Mouse (Mus musculus) limb, embryonic 14.5 days (tissue): ENCODE measurements around the gene Pcdh18. TPM values are rescaled to one million over a fixed set of nuclear protein-coding genes. Genes with fewer than 3 reads are reported as not detected.

Experiments
- ATAC-seq: fragments of 200-750 bp; cut with Nextera tagmentation; 2 replicates; pipeline ENCODE4 v1.8.0; 2017; ENCODE audit warnings: low read depth, moderate number of reproducible peaks, moderate TSS enrichment; ENCODE audit not compliant: low FRiP score
- DNase-seq: peaks from one replicate; pipeline ENCODE4 v3.0.0-alpha.2; 2015; ENCODE audit warnings: low spot score
- H3K27ac ChIP-seq: fragments of 300-500 bp; sonication (generic); replicated peaks from 2 replicates; pipeline ENCODE4 v1.5.1; 2014; ENCODE audit warnings: low read depth, mild to moderate bottlenecking, low read length, moderate library complexity, mixed read lengths
- H3K27me3 ChIP-seq: fragments of 300-500 bp; sonication (generic); 2 replicates; pipeline ENCODE4 v1.6.1; 2014; ENCODE audit warnings: low read length, mixed read lengths; ENCODE audit not compliant: control insufficient read depth, insufficient read depth
- H3K36me3 ChIP-seq: fragments of 300-500 bp; sonication (generic); 2 replicates; pipeline ENCODE4 v1.6.1; 2014; ENCODE audit warnings: mild to moderate bottlenecking, low read length, moderate library complexity, mixed read lengths; ENCODE audit not compliant: control insufficient read depth, insufficient read depth
- H3K4me1 ChIP-seq: fragments of 300-500 bp; sonication (generic); 2 replicates; pipeline ENCODE4 v1.6.1; 2014; ENCODE audit warnings: antibody characterized with exemption, low read length, mixed read lengths; ENCODE audit not compliant: control insufficient read depth, insufficient read depth
- H3K4me2 ChIP-seq: fragments of 300-500 bp; sonication (generic); replicated peaks from 2 replicates; pipeline ENCODE4 v1.6.1; 2014; ENCODE audit warnings: low read depth, mild to moderate bottlenecking, low read length, moderate library complexity; ENCODE audit not compliant: severe bottlenecking
- H3K4me3 ChIP-seq: fragments of 300-500 bp; sonication (generic); replicated peaks from 2 replicates; pipeline ENCODE4 v1.5.1; 2014; ENCODE audit warnings: low read length
- H3K9ac ChIP-seq: fragments of 300-500 bp; sonication (generic); 2 replicates; pipeline ENCODE4 v1.6.1; 2014; ENCODE audit warnings: mild to moderate bottlenecking, low read depth, low read length, moderate library complexity; ENCODE audit not compliant: severe bottlenecking
- H3K9me3 ChIP-seq: fragments of 300-500 bp; sonication (generic); 2 replicates; pipeline ENCODE4 v1.6.1; 2016; ENCODE audit warnings: low read length; ENCODE audit not compliant: control insufficient read depth
- POLR2A ChIP-seq: fragments of 200-500 bp; IDR thresholded peaks from 2 replicates; pipeline ENCODE4 v1.8.0; 2012; ENCODE audit warnings: inconsistent platforms, mild to moderate bottlenecking, moderate library complexity, borderline replicate concordance; ENCODE audit not compliant: insufficient read depth, insufficient read length; ENCODE audit errors: extremely low read depth
- WGBS: fragments of 180-500 bp; shearing (Covaris S2); extraction: QIAGEN DNeasy Blood & Tissue Kit; methylation state at CpG from one replicate; pipeline ENCODE4 v1.1.7; 2014; 5-methylcytosine and 5-hydroxymethylcytosine counted together
- polyA plus RNA-seq, 2 experiments: library from polyadenylated mRNA; depleted of rRNA in 1 of 2; stranded (reverse) in 1 of 2; unstranded in 1 of 2; fragments of >200 nt; fragmentation: Nextera tagmentation in 1 of 2; extraction: Ambion mirVana in 1 of 2; gene quantifications; 2 replicates each; pipeline versions ENCODE4 v1.2.1 to v1.2.3; 2012 to 2014

Gene Pcdh18
- polyA plus RNA-seq, 2 experiments = 72.6 to 118 TPM

DNA sequence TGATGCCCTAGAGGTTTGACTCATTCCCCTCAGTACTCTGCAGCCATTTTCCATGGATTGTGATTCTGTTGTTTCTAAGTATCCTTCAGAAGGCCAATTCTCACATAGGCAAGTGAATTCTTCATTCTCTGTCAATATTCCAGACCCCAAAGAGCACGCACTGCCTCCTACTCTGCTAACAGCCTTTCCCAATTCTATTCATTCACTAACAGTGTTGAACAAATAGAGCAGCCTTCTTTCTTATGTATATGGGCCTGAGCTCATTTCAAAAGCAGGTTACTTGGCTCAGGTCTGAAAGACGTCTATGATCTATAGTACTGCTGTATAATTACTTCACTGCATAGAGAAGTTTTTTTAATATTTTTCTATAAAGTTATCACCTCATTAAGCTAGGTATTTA is 50.6 kb downstream of the Pcdh18 start:
- no peak for TF ChIP-seq POLR2A

DNA sequence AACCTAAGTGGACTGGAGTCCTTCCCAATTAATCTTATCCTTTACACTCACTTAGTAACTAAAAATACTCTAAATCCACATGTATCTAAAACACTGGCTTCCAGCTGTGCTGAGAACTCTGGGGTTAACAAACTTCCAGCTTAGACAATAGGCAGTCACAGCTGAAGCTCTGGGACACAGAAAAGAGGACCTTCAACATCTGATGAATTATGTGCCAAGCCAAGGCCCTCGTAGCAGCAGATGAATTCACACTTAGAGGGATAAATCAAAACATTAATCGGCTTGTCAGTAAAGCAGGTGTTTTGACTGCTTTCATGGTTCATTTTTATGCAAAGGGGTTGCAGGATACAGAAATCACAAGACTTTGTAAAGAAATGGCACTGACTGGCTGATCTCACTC is 57.2 kb downstream of the Pcdh18 start:
- ATAC-seq (no peak), DNase-seq (no peak)
- 29% methylated on average over 2 of the region's 2 CpGs for WGBS
- Histone ChIP-seq H3K27me3 (no peaks in the 10 kb centered on the region), H3K4me1 (no peaks in the 10 kb centered on the region), H3K36me3 (no peaks in the 10 kb centered on the region), H3K4me3 (no peak overlapping the region), H3K9ac (no peak overlapping the region), H3K4me2 (no peak overlapping the region), H3K9me3 (no peaks in the 10 kb centered on the region), H3K27ac (no peak overlapping the region)
- TF ChIP-seq POLR2A = no peak

More for the DNA sequence above, 50.6 kb downstream of the Pcdh18 start:
- Histone ChIP-seq H3K9me3 (no peaks in the 10 kb centered on the region), H3K9ac (no peak overlapping the region), H3K27ac (no peak overlapping the region), H3K27me3 (no peaks in the 10 kb centered on the region), H3K4me3 (no peak overlapping the region), H3K4me1 (no peaks in the 10 kb centered on the region), H3K4me2 (no peak overlapping the region), H3K36me3 (no peaks in the 10 kb centered on the region)
- no peak for ATAC-seq
- WGBS = 53% methylated on average over 2 of the region's 2 CpGs
- DNase-seq = no peak
